Mouse (Mus musculus): Measurements from ENCODE around the gene Galntl6. TPM values are rescaled to one million over a fixed set of nuclear protein-coding genes. Genes with fewer than 3 reads are reported as not detected.

The Galntl6 gene
- polyA plus RNA-seq, 1 experiment = not detected

- no peak overlapping the region for H3ac ChIP-seq (ENCODE audit: control insufficient read depth, insufficient read length)
- no peaks in the 10 kb centered on the region for H3K36me3 ChIP-seq (ENCODE audit: control insufficient read depth, insufficient read depth)
- H3K4me2 ChIP-seq (ENCODE audit: low read depth) = no peak overlapping the region
- no peaks in the 10 kb centered on the region for H3K79me2 ChIP-seq (ENCODE audit: control insufficient read depth, insufficient read depth)
- no peak overlapping the region for H3K4me3 ChIP-seq
- no peak for TF ChIP-seq USF1 (IDR thresholded peaks at IDR 0.05; ENCODE audit: low read depth)
- no peak for TF ChIP-seq REST (IDR thresholded peaks at IDR 0.05; ENCODE audit: insufficient read depth, insufficient read length)
- no peak for TF ChIP-seq TCF12 (IDR thresholded peaks at IDR 0.05; ENCODE audit: insufficient read depth, poor library complexity, severe bottlenecking)
- TF ChIP-seq SRF (IDR thresholded peaks at IDR 0.05; ENCODE audit: control insufficient read depth, insufficient read length, low read depth) = no peak
- no peak for TF ChIP-seq POLR2A (IDR thresholded peaks at IDR 0.05; ENCODE audit: insufficient read length, low read depth)
- no peak for TF ChIP-seq MYOD1 (IDR thresholded peaks at IDR 0.05; ENCODE audit: control insufficient read depth in 1 of 3, insufficient read length in 2 of 3, low read depth in 2 of 3)
- no peak for TF ChIP-seq MAX (IDR thresholded peaks at IDR 0.05; ENCODE audit: low read depth)
- TF ChIP-seq CEBPB (IDR thresholded peaks at IDR 0.05; ENCODE audit: insufficient read depth, poor library complexity, severe bottlenecking) = no peak
- no peak for TF ChIP-seq MYOG (IDR thresholded peaks at IDR 0.05; ENCODE audit: control insufficient read depth in 1 of 3, insufficient read depth in 1 of 3, insufficient read length in 2 of 3, low read depth in 2 of 3)
- no peak for TF ChIP-seq POLR2AphosphoS2 (IDR thresholded peaks at IDR 0.05; ENCODE audit: insufficient read length, low read depth)
- no peak for TF ChIP-seq TCF3 (IDR thresholded peaks at IDR 0.05; ENCODE audit: insufficient read length, low read depth)
- TF ChIP-seq E2F4 (IDR thresholded peaks at IDR 0.05; ENCODE audit: insufficient read depth) = no peak
- H3K27me3 ChIP-seq (ENCODE audit: control insufficient read depth, insufficient read depth, insufficient read length) = peaks cover 18% of the 10 kb centered on the region
These were observed 1075.1 kb downstream of the Galntl6 start for GRCm38 (mm10) chr8:57837384-57837783.

- TF ChIP-seq POLR2AphosphoS2 (IDR thresholded peaks at IDR 0.05; ENCODE audit: insufficient read length, low read depth) (no peak), USF1 (IDR thresholded peaks at IDR 0.05; ENCODE audit: low read depth) (no peak), MYOG (IDR thresholded peaks at IDR 0.05; ENCODE audit: control insufficient read depth in 1 of 3, insufficient read depth in 1 of 3, insufficient read length in 2 of 3, low read depth in 2 of 3) (no peak), TCF3 (IDR thresholded peaks at IDR 0.05; ENCODE audit: insufficient read length, low read depth) (no peak), CEBPB (IDR thresholded peaks at IDR 0.05; ENCODE audit: insufficient read depth, poor library complexity, severe bottlenecking) (no peak), POLR2A (IDR thresholded peaks at IDR 0.05; ENCODE audit: insufficient read length, low read depth) (no peak), E2F4 (IDR thresholded peaks at IDR 0.05; ENCODE audit: insufficient read depth) (no peak), TCF12 (IDR thresholded peaks at IDR 0.05; ENCODE audit: insufficient read depth, poor library complexity, severe bottlenecking) (no peak), SRF (IDR thresholded peaks at IDR 0.05; ENCODE audit: control insufficient read depth, insufficient read length, low read depth) (no peak), MYOD1 (IDR thresholded peaks at IDR 0.05; ENCODE audit: control insufficient read depth in 1 of 3, insufficient read length in 2 of 3, low read depth in 2 of 3) (no peak), MAX (IDR thresholded peaks at IDR 0.05; ENCODE audit: low read depth) (no peak), REST (IDR thresholded peaks at IDR 0.05; ENCODE audit: insufficient read depth, insufficient read length) (no peak)
- H3K4me3 ChIP-seq = no peak overlapping the region
These were observed 1075.5 kb downstream of the Galntl6 start for GRCm38 (mm10) chr8:57836981-57837380.

GRCm38 (mm10) chr8:57836201-57836883, 1076.1 kb downstream of the Galntl6 start:
- H3K36me3 ChIP-seq (ENCODE audit: control insufficient read depth, insufficient read depth) = no peaks in the 10 kb centered on the region
- H3K79me2 ChIP-seq (ENCODE audit: control insufficient read depth, insufficient read depth) = no peaks in the 10 kb centered on the region
- H3K27me3 ChIP-seq (ENCODE audit: control insufficient read depth, insufficient read depth, insufficient read length) = peaks cover 18% of the 10 kb centered on the region
- TF ChIP-seq TCF12 (IDR thresholded peaks at IDR 0.05; ENCODE audit: insufficient read depth, poor library complexity, severe bottlenecking) (no peak), TCF3 (IDR thresholded peaks at IDR 0.05; ENCODE audit: insufficient read length, low read depth) (no peak), CEBPB (IDR thresholded peaks at IDR 0.05; ENCODE audit: insufficient read depth, poor library complexity, severe bottlenecking) (no peak), POLR2A (IDR thresholded peaks at IDR 0.05; ENCODE audit: insufficient read length, low read depth) (no peak), REST (IDR thresholded peaks at IDR 0.05; ENCODE audit: insufficient read depth, insufficient read length) (no peak), SRF (IDR thresholded peaks at IDR 0.05; ENCODE audit: control insufficient read depth, insufficient read length, low read depth) (no peak), POLR2AphosphoS2 (IDR thresholded peaks at IDR 0.05; ENCODE audit: insufficient read length, low read depth) (no peak), MAX (IDR thresholded peaks at IDR 0.05; ENCODE audit: low read depth) (no peak)
- H3K4me2 ChIP-seq (ENCODE audit: low read depth) = no peak overlapping the region
- no peak overlapping the region for H3ac ChIP-seq (ENCODE audit: control insufficient read depth, insufficient read length)
- H3K4me3 ChIP-seq = no peak overlapping the region

More at GRCm38 (mm10) chr8:57836981-57837380, 1075.5 kb downstream of the Galntl6 start:
- no peak overlapping the region for H3ac ChIP-seq (ENCODE audit: control insufficient read depth, insufficient read length)
- H3K27me3 ChIP-seq (ENCODE audit: control insufficient read depth, insufficient read depth, insufficient read length) = peaks cover 18% of the 10 kb centered on the region
- H3K4me2 ChIP-seq (ENCODE audit: low read depth) = no peak overlapping the region
- H3K36me3 ChIP-seq (ENCODE audit: control insufficient read depth, insufficient read depth) = no peaks in the 10 kb centered on the region
- H3K79me2 ChIP-seq (ENCODE audit: control insufficient read depth, insufficient read depth) = no peaks in the 10 kb centered on the region

- Histone ChIP-seq H3K4me2 (ENCODE audit: low read depth) (no peak overlapping the region), H3K79me2 (ENCODE audit: control insufficient read depth, insufficient read depth) (no peaks in the 10 kb centered on the region), H3K27me3 (ENCODE audit: control insufficient read depth, insufficient read depth, insufficient read length) (no peaks in the 10 kb centered on the region), H3K36me3 (ENCODE audit: control insufficient read depth, insufficient read depth) (no peaks in the 10 kb centered on the region), H3ac (ENCODE audit: control insufficient read depth, insufficient read length) (no peak overlapping the region), H3K4me3 (no peak overlapping the region)
- TF ChIP-seq TCF12 (IDR thresholded peaks at IDR 0.05; ENCODE audit: insufficient read depth, poor library complexity, severe bottlenecking) = no peak
- no peak for TF ChIP-seq MYOD1 (IDR thresholded peaks at IDR 0.05; ENCODE audit: control insufficient read depth in 1 of 3, insufficient read length in 2 of 3, low read depth in 2 of 3)
- peak in 1 of 3 experiments; percentile 59 for TF ChIP-seq MYOG (IDR thresholded peaks at IDR 0.05; ENCODE audit: control insufficient read depth in 1 of 3, insufficient read depth in 1 of 3, insufficient read length in 2 of 3, low read depth in 2 of 3)
- TF ChIP-seq SRF (IDR thresholded peaks at IDR 0.05; ENCODE audit: control insufficient read depth, insufficient read length, low read depth) = no peak
- no peak for TF ChIP-seq CEBPB (IDR thresholded peaks at IDR 0.05; ENCODE audit: insufficient read depth, poor library complexity, severe bottlenecking)
These were observed 1089.3 kb downstream of the Galntl6 start for GRCm38 (mm10) chr8:57823151-57823550.

All from myocyte (in vitro differentiated cells).